Mouse (Mus musculus): ENCODE measurements around the gene Fam227b.

Gene Fam227b

DNA sequence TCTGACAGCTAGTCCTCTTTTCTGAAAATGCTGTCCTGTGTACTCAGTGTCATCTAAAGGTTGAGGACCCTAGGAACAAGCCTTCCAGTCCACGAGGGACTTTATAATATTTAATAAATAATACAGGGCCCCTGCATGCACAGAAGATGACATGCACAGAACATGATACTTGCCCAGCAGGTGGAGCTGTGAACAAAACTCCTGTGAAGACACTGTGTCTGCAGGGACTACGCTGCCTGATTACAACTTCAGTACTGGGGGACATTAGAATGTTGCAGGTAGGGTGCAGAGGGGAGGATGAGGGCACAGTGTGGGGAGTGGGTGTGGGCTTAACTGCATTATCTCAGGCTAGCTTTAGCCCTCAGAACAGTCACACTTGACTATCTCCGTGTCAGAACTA, 145.7 kb downstream of the Fam227b start:
- DNase-seq (ENCODE audit: low read depth) = no peak

GRCm38 (mm10) chr2:126002291-126002690, 149.5 kb downstream of the Fam227b start:
- no peak for DNase-seq (ENCODE audit: low read depth)

DNA sequence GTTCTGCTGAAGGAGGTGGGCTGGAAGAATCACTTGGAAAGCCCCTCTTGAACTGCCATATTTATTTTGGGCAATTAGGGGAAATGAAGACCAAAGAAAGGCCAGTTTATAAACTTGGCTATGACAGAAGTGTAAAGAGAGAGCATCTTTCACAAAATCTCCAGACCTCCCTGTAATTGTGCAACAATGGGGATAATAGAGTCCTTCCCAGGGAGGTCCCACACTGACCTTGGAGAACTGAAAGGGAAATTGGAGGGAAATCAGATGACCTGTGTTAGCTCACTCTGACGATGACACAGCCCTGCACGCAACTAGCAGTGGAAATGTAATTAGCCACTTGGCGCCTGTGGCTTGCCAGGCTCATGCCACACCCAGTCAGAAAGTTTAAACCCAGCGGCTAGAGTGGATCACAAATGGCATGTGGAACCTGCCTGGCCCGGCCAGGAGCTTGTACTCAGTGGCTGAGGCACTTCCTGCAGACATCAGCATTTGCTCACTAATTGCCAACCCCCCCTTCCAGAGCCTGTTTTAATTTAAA, 175.9 kb downstream of the Fam227b start:
- DNase-seq (ENCODE audit: low read depth) = peak; percentile 6

DNA sequence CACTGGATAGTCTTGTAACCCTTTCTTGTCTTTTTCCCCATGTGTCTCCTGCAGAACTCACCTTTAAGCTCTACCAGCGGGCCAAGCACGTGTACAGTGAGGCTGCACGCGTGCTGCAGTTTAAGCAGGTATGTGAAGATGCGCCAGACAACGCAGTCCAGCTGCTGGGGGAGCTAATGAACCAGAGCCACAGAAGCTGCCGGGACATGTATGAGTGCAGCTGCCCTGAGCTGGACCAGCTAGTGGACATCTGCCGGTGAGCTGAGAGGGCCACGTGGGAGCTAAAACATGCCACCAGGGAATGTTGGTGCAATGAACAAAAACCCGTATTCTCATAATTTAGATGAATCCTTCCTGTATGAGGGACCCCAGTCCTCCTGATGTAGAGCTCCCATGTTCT, 176.6 kb downstream of the Fam227b start:
- no peak for DNase-seq (ENCODE audit: low read depth)

DNA sequence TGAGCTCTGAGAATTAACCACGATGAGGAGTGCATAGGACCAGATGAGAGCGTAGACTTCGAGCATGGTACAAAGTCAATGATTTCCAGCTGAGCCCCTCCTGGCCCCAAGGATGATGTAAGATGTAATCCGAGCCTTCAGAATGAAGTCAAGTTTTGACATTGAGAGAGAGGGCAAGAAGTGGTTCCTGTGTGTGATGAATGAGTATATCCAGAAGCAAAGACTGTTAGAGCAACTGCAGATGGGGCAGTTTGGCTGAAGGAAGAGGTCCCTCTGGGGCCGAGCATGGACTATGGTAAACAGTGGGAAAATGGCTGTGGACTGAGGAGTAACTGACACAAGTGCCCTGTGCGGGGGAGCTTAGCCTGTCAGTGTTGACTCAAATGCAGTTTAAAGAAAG, 178.6 kb downstream of the Fam227b start:
- DNase-seq (ENCODE audit: low read depth) = no peak

- no peak for DNase-seq (ENCODE audit: low read depth)
These were observed 183.0 kb downstream of the Fam227b start for GRCm38 (mm10) chr2:125968811-125969210.

DNA sequence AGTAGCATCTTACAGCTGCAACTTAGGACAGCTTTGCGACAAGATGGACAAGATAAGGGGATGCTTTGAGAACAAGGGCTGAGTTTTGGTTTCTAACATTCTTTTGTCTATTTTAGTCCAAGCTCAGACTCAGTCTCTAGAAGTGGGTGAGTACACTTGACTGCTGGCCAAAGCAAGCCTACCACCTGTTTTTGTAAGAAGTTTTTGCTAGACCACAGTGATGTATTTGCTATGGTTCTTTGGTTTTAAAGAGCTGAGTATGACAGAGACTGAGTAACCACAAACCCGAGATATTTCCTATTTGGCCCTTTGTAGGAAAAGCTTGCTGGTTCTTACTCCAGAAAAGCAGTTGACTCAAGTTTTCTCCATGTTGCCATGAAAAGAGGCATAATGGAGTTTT, 203.6 kb downstream of the Fam227b start:
- DNase-seq (ENCODE audit: low read depth) = peak; percentile 72

- DNase-seq (ENCODE audit: low read depth) = no peak
These were observed 208.5 kb downstream of the Fam227b start for GRCm38 (mm10) chr2:125943301-125943700.

GRCm38 (mm10) chr2:125941111-125941785, 210.6 kb downstream of the Fam227b start:
- DNase-seq (ENCODE audit: low read depth) = peak; percentile 20

DNA sequence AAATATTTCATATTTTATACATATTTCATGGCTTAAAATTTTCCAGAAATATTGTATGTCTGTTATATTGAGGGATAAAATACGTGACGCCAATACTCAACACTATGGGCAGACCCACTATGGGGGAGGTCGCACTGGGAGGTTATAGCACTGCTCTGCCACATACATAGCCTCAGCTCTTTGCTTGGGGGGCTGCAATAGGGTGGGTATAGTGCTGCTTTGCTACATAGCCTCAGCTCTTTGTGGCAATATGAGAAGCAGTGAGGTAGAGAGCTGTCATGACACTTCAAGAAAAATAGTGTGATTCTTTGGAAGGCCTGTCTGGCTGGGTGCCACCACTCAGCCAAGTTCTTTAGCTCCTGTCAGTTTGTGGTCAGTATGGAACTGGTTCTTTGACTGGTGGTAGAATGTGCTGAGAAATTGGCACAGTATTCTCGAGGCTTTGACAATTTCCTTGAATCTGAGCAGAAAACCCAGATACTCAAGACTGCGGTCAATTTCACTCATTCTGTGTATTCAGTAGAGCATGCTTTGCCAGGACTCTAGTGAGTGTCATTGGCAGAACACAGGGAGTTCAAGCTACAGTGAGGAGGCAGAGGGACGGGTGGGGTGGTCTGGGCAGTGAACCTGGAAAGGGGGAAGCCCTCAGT, 212.7 kb downstream of the Fam227b start:
- DNase-seq (ENCODE audit: low read depth) = peak; percentile 78

DNA sequence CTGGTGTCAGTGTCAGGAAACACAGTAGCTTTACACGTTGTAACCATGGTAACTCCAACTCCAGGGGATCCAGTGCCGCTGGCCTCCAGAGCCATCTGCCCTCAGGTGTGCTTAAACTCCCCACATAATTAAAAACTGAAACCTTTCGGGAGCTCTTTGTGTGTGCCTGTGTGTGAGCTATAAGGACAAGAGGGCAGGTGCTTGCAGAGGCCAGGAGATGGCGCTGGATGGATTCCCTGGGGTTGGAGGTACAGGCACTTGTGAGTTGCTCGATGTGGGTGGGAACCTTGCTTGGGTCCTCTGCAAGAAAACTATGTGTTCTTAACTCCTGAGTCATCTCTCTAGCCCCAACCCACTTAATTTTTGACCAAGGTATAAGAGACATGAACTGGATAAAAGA, 215.4 kb downstream of the Fam227b start:
- DNase-seq (ENCODE audit: low read depth) = no peak

DNA sequence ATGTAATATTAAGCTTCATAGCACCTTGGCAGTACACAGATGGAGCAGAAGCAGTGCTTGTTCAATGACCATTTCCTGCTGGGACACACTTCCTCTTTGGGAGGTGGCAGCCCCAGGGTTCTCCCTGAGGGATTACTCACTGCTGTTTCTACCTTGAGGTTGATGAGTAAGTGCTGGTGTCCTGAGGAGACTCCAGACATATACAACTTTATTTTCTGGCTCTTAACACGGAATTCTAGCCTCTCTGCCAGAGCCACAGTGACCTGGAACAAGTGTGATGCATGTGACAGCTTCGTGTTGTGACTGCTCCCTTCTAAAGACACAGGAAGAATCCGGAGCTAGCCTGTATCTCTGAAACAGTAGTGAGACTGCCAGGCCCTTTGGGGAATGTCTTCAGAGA, 217.8 kb downstream of the Fam227b start:
- DNase-seq (ENCODE audit: low read depth) = peak; percentile 13

Measured in fibroblast of lung, adult 2 months (primary cell).